Mouse (Mus musculus) bone marrow macrophage, adult 2 months (primary cell): ENCODE measurements around the gene H2-M10.4.

Experiments
- CTCF ChIP-seq: IDR thresholded peaks from 2 replicates; pipeline ENCODE4 v1.5.1; 2012; ENCODE audit warnings: low read depth, mild to moderate bottlenecking, low read length, moderate library complexity
- POLR2A ChIP-seq: IDR thresholded peaks from 2 replicates; pipeline ENCODE4 v1.6.1; 2012; ENCODE audit warnings: mild to moderate bottlenecking, low read depth, low read length, borderline replicate concordance

GRCm38 (mm10) chr17:36462234-36462633 is at the start of gene H2-M10.4:
- no peak for TF ChIP-seq CTCF
- TF ChIP-seq POLR2A: no peak
